ENCODE assay signal across 13 mouse cellular contexts in genomic region chr12:3570711-3571400, GRCm38 (mm10). TPM values are rescaled to one million over a fixed set of nuclear protein-coding genes. Genes with fewer than 3 reads are reported as not detected.
DNase-seq lines count a peak whose midpoint lies in the region; ATAC-seq and TF ChIP-seq lines count a peak whose summit lies in the region.
"Had no signal": no experiment of that assay in that cellular context is flagged by ENCODE, and none has a peak within 500 bp of the region (broad histone marks: within the 10 kb centered on the region; RNA-seq: fewer than 3 reads in every experiment).

No protein-coding gene starts in this region.

- TF ChIP-seq CTCF in liver, postnatal 0 days (IDR thresholded peaks at IDR 0.05; ENCODE audit: low read depth), result no peak

- H3K27ac ChIP-seq in liver, embryonic 15.5 days (replicated peaks), result no peak overlapping the region
- no peak overlapping the region for H3K27ac ChIP-seq in liver, postnatal 0 days (ENCODE audit: low read depth)
- H3K27ac ChIP-seq: limb, embryonic 10.5 days had no signal

- ATAC-seq in cerebellum, adult (ENCODE audit: insufficient number of reproducible peaks, low FRiP score, low TSS enrichment), result no peak
- ATAC-seq in liver, embryonic 15.5 days (ENCODE audit: insufficient read depth), result no peak
- no peak for ATAC-seq in liver, postnatal 0 days
- ATAC-seq in erythroblast, adult 5-6 weeks (replicated peaks; ENCODE audit: low FRiP score, poor library complexity, severe bottlenecking), result no peak
- ATAC-seq: lung, postnatal 0 days had no signal

- peaks cover 36% of the 10 kb centered on the region for H3K4me1 ChIP-seq in liver, embryonic 15.5 days (replicated peaks)
- H3K4me1 ChIP-seq in liver, postnatal 0 days (ENCODE audit: insufficient read depth), result peaks cover 10% of the 10 kb centered on the region

- no peak overlapping the region for H3K9ac ChIP-seq in liver, embryonic 15.5 days
- no peak overlapping the region for H3K9ac ChIP-seq in liver, postnatal 0 days (replicated peaks)

- H3K9me3 ChIP-seq in liver, embryonic 15.5 days (replicated peaks), result no peaks in the 10 kb centered on the region
- H3K9me3 ChIP-seq in liver, postnatal 0 days (ENCODE audit: low read length), result no peaks in the 10 kb centered on the region
- H3K9me3 ChIP-seq: limb, embryonic 10.5 days had no signal

- no peak for TF ChIP-seq EP300 in liver, postnatal 0 days (IDR thresholded peaks at IDR 0.05; ENCODE audit: low read depth)

- no peak overlapping the region for H3K4me3 ChIP-seq in liver, embryonic 15.5 days (replicated peaks)
- no peak overlapping the region for H3K4me3 ChIP-seq in liver, postnatal 0 days (ENCODE audit: low read depth, low read length)

- peak; percentile 30 for DNase-seq in cerebellum, adult 9-10 months
- no peak for DNase-seq in liver, postnatal 0 days
- DNase-seq in layer of hippocampus, postnatal 14 days (ENCODE audit: low spot score in 2 of 2), result peak; percentile 39 to 72
- DNase-seq in right cerebral cortex, postnatal 4 days, result peak; percentile 16
- no peak for DNase-seq in gastrocnemius, adult 18-20 months (ENCODE audit: low spot score)
- DNase-seq: heart, postnatal 14 days; kidney, adult 9 months; midbrain, embryonic 14.5 days had no signal

- peak overlapping the region; percentile 92; the same call in 1 of the 2 replicates for H3K4me2 ChIP-seq in liver, embryonic 15.5 days
- H3K4me2 ChIP-seq in liver, postnatal 0 days (ENCODE audit: low read depth, low read length), result no peak overlapping the region

- 71% methylated on average over 4 of the region's 4 CpGs for WGBS in liver, embryonic 15.5 days (ENCODE audit: insufficient replicate concordance)
- 80% methylated on average over 4 of the region's 4 CpGs for WGBS in liver, postnatal 0 days (ENCODE audit: insufficient replicate concordance)

- no peaks in the 10 kb centered on the region for H3K36me3 ChIP-seq in liver, embryonic 15.5 days (replicated peaks)
- H3K36me3 ChIP-seq in liver, postnatal 0 days (replicated peaks; ENCODE audit: insufficient read depth, low read length), result no peaks in the 10 kb centered on the region
- H3K36me3 ChIP-seq: limb, embryonic 10.5 days had no signal

- H3K27me3 ChIP-seq in liver, embryonic 15.5 days, result no peaks in the 10 kb centered on the region
- H3K27me3 ChIP-seq in liver, postnatal 0 days (ENCODE audit: insufficient read depth, low read length), result no peaks in the 10 kb centered on the region

RNA-seq across cellular contexts. Expression of gene Dtnb, which starts 1.3 kb away (rescaled TPM):
- 21.5 and 25.5 TPM in 2 replicates for polyA plus RNA-seq in liver, embryonic 15.5 days (2015; fragmentation: Nextera tagmentation; extraction: Ambion mirVana)
- 15.7 and 16.2 TPM in 2 replicates for polyA plus RNA-seq in liver, postnatal 0 days (2015; fragmentation: Nextera tagmentation; extraction: Ambion mirVana)
- 100 to 1,000 TPM in 1 of 2 experiments, 10 to 100 TPM in 1; 98.7 to 116 TPM for total RNA-seq in layer of hippocampus, postnatal 14 days (2021)
- total RNA-seq in gastrocnemius, adult 18-20 months (2021), result 1 to 10 TPM; 1.4 to 5.6 TPM
- 7.5 and 14.8 TPM in 2 replicates for total RNA-seq in erythroblast, adult 5-6 weeks (2015; ENCODE audit: low replicate concordance)
- total RNA-seq in erythroblast, adult 5-6 weeks (2017; ENCODE audit: low replicate concordance), result 8.3 and 19.0 TPM in 2 replicates

Comparison
In these comparisons a context has a peak if more than half of its experiments do, and no peak if none do; other contexts are left out.
1. DNase-seq: peak in cerebellum, adult 9-10 months (single experiment), layer of hippocampus, postnatal 14 days (2 of 2) and right cerebral cortex, postnatal 4 days (single experiment); none in liver, postnatal 0 days (single experiment) and gastrocnemius, adult 18-20 months (single experiment).
2. RNA of gene Dtnb, which starts 1.3 kb away (total RNA-seq): 98.7 to 116 TPM in layer of hippocampus, postnatal 14 days; 7.5 to 19.0 TPM in erythroblast, adult 5-6 weeks and 1.4 to 5.6 TPM in gastrocnemius, adult 18-20 months; every median in the first group is over 4 times any median in the second.